Mouse (Mus musculus): ENCODE results near the gene Stx8.

Gene Stx8

GRCm38 (mm10) chr11:68233469-68233965 lies 267.5 kb downstream of the Stx8 start:
- peak; percentile 81 to 89 for DNase-seq

GRCm38 (mm10) chr11:68239756-68240155 lies 273.8 kb downstream of the Stx8 start:
- DNase-seq, result no peak

- peak; percentile 25 to 41 for DNase-seq
These were observed 278.4 kb downstream of the Stx8 start for GRCm38 (mm10) chr11:68244254-68244991.

- no peak for DNase-seq
These were observed 278.9 kb downstream of the Stx8 start for GRCm38 (mm10) chr11:68244992-68245261.

GRCm38 (mm10) chr11:68247897-68248296 lies 281.9 kb downstream of the Stx8 start:
- no peak for DNase-seq

DNA sequence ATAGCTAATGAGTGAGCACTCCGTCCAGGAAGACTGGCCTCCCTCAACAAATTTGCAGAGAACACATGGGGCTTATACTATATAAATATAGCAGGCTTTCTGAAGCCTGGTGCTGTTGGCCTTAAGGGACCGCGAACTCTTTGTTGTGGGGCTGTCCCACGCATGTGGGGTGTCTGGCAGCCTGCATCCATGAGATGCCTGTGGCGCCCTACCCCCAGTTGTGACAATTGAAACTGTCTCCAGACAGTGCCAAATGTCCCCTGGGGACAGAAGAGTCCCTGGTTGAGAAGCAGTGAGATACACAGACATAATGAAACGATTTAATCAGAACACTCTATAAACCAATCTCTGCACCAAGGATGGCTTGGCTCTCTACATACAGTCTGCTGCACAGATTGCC lies 284.1 kb downstream of the Stx8 start:
- no peak for DNase-seq

GRCm38 (mm10) chr11:68253531-68253930 lies 287.5 kb downstream of the Stx8 start:
- no peak for DNase-seq

Measured in cerebellum, postnatal 14 days (tissue).